Mouse (Mus musculus) cortical plate, adult 2 months (tissue): ENCODE measurements at regions not wholly inside any gene's neighbourhood (a gene's known extent, or its start where the extent isn't known, plus 50 kb on each side); places are given as distances from the start of the nearest gene placed in this dataset.

Experiments
- H3K27ac ChIP-seq: fragments of 200-500 bp; 2 replicates; pipeline ENCODE4 v1.5.1; 2012; ENCODE audit warnings: low read length, control low read depth, inconsistent platforms; ENCODE audit not compliant: insufficient read depth
- H3K4me1 ChIP-seq: fragments of 200-500 bp; 2 replicates; pipeline ENCODE4 v1.6.1; 2011; ENCODE audit warnings: low read length; ENCODE audit not compliant: control insufficient read depth, insufficient read depth
- H3K4me3 ChIP-seq: fragments of 200-500 bp; 2 replicates; pipeline ENCODE4 v1.5.1; 2011; ENCODE audit warnings: mild to moderate bottlenecking, low read length, control low read depth; ENCODE audit not compliant: insufficient read depth
- CTCF ChIP-seq: fragments of 200-500 bp; IDR thresholded peaks from 2 replicates; pipeline ENCODE4 v1.5.1; 2011; ENCODE audit warnings: mild to moderate bottlenecking, control low read depth, low read length; ENCODE audit not compliant: insufficient read depth; ENCODE audit errors: extremely low read depth
- POLR2A ChIP-seq: fragments of 200-500 bp; IDR thresholded peaks from 2 replicates; pipeline ENCODE4 v1.6.1; 2011; ENCODE audit warnings: mild to moderate bottlenecking, low read length, control low read depth; ENCODE audit not compliant: insufficient read depth; ENCODE audit errors: extremely low read depth

DNA sequence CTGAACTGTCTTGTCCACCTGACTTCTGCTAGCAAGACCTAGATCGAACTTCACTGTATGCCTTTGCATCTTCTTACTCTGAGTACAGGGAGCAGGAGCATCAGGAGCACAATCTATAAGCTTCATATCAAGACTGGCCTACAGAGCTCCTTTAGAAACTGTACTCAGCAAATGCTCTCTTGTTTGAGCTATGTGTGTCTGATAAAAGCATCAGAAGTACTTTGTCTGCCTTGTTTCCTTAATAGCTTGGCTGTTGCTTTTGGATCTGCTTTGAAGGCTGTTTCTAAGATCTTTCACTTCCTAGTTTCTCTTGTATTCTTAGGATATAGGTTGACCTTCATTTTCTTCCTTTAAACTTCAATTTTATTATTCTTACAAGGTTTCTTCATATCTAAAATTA is 175.3 kb upstream of the Cypt12 start:
- Histone ChIP-seq H3K27ac (no peak overlapping the region), H3K4me3 (no peak overlapping the region), H3K4me1 (no peaks in the 10 kb centered on the region; the same call in 1 of the 2 replicates)
- TF ChIP-seq POLR2A (no peak), CTCF (no peak)

DNA sequence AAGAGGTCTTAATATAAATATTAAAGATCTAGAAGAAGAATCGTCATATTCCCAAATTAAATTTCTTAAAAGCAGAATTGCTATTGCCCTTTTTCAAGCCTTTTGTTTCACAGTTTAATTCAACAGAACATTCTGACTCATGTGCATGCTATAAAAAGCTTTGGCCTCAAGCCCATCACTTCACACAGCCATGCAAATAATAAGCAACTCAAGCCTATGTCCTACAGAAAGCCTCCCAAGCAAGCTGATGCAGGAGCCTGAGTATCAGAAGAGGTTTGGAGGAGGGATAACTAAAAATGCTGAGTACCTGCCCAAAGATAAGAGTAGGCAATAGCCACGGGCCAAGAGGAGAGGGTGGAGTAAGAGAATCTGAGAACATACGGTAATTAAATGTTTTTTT is 169.1 kb upstream of the Cypt12 start:
- Histone ChIP-seq H3K27ac (no peak overlapping the region), H3K4me3 (no peak overlapping the region), H3K4me1 (peaks cover 1% of the 10 kb centered on the region; the same call in 1 of the 2 replicates)
- TF ChIP-seq POLR2A (no peak), CTCF (no peak)

DNA sequence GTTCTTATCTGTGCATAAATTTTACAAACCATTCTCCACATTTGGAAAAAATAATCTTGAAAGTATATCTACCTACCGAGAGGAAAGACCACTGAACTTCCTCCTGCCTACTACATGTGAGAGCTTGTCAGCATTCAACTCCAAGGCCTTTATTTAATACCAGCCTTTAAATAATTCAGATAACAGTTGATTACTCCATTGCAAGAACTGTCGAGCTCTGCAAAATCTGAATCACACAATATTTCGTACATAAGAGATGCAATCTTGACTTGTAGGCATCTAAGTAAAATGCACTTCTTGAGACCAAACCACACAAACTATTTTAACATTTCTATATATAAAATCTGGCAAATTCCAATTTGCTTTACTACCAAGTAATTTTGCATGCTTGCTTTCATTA is 164.1 kb upstream of the Cypt12 start:
- Histone ChIP-seq H3K27ac (no peak overlapping the region), H3K4me1 (peaks cover 6% of the 10 kb centered on the region), H3K4me3 (no peak overlapping the region)
- TF ChIP-seq CTCF (no peak), POLR2A (no peak)

DNA sequence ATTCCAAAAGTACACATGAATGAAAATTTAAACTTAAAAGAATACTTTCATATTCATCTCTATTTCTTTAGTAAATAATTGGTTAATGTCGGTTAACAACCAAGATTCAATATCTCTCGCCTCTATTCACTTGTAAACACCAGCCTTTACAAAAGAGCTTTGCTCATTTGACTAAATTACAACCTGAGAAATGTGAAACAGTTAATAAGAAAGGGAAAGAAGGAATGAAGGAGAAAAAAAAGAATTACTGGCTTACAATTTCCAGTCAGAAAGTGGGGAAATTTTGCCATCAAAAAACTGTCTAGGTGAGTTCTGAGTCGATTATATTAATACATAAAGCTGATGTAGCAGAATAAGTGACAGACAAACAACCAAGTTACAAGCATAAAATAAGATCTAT is 163.6 kb upstream of the Cypt12 start:
- Histone ChIP-seq H3K4me1 (peaks cover 5% of the 10 kb centered on the region), H3K4me3 (peak overlapping the region; percentile 58; the same call in 1 of the 2 replicates), H3K27ac (no peak overlapping the region)
- TF ChIP-seq CTCF (no peak), POLR2A (no peak)

DNA sequence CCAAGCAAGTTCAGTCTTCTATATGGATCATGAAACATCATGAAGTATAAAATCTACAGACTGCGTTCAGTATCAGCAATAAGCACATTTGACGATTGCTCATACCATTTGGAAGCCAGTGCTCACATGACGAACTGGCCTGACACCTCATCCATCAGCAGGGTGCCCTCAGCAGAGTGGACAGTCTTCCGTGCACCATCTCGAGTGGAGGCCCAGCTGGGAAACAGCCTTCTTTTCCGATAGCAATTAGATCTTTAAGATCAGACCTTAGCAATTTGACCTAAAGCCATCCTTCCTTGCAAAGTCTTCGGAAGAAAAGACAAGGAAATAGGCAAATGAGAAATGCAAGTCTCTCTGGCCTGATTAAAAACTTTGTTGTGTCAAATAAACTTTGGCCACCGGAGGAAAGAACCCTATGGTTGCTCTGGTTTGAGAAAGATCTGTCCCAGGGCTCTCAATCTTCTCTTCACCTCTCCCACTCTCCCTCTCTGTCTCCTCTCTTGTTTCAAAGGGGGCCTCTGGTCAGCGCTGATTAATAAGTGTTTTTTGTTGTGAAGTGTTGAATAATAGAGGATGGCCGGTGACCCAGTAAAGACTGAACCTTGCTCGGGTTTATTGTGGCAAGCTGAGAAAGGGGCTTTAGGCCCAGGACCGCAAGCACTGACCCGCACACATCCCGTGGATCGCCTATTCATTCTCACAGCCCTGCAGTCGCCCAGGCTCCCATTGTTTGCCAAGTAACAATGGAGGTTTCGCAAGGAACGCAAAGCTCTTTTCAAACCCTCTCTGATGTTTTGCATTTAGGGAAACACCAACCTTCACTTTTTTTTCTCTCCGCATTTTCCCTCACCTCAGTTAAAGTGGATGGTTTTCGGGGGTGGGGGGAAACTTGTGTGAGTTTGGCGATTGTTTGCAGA is 162.8 kb upstream of the Cypt12 start:
- H3K4me3 ChIP-seq = peak overlapping the region; percentile 58
- peak overlapping the region; percentile 100 for H3K27ac ChIP-seq
- no peak for TF ChIP-seq POLR2A
- no peak for TF ChIP-seq CTCF

DNA sequence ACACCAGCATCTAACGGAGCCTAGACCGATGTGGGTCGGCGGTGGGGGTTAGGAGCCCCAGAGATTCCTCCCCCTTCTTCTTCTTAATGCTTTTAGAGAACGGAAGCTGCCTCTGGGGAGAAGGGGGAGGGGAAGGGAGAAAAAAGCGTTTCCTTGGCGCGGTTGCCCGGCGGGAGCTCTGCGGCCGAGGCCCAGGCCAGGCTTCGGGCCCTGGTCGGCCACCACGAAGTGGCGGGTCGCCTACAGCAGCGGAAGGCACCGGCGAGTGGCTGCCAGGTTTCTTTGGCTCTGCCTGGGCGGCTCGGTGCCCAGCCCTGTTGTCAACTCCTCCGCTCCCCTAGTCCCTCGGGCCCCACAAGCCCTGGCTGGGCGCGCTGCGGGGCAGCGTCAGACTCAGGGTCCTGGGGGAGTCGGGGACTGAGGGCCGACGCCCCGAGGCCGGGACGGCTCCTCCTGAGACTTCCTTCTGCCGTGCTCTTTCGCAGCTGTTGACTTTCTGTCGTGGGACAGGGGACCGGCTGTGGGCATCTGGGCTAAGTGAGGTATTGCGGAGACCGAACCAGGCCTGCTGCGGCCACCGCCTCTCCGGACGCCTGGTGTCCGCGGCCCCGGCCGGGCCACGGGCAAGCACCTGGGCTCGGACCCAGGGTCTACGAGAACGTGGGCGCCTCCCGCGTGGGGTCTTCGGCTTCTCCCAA is 162.0 kb upstream of the Cypt12 start:
- TF ChIP-seq POLR2A (no peak), CTCF (no peak)
- Histone ChIP-seq H3K27ac (peak overlapping the region; percentile 100), H3K4me3 (peak overlapping the region; percentile 58), H3K4me1 (peaks cover 5% of the 10 kb centered on the region)

More for the DNA sequence above, 162.8 kb upstream of the Cypt12 start:
- peaks cover 5% of the 10 kb centered on the region for H3K4me1 ChIP-seq

DNA sequence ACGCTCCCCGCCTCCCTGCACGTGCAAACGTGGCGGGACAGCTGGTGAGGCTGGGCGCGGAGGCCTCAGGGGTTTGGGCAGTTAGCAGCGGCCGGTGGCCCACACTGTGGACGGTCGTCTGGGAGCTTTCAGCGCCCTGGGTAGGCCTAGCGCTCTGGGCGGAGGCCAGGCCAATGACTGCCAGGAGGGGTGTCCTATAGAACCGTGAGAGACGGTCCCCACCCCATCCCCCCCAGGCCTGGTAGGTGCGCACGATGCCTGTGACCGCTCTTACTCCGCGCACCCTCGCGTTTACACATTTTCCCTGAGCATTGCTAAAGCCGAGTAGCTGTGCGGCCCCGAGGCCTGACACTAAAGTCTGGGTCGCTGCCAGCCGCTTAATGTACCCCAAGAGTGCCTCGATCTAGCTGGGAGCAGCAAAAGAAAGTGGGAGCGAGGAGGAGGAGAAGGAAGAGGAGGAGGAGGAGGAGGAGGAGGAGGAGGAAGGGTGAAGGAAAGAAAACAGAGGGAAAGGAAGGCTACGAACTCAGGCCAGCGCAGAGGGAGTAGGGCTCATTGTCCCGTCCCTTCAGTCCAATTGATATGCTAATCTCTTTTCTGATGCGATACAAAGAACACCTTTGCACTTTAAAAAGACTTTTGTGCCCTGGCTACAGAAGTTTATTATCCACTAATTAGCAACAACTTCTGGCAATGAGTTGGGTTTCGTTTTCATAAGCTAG is 161.3 kb upstream of the Cypt12 start:
- Histone ChIP-seq H3K4me1 (peaks cover 5% of the 10 kb centered on the region), H3K4me3 (peak overlapping the region; percentile 58), H3K27ac (peak overlapping the region; percentile 100)
- no peak for TF ChIP-seq POLR2A
- no peak for TF ChIP-seq CTCF

DNA sequence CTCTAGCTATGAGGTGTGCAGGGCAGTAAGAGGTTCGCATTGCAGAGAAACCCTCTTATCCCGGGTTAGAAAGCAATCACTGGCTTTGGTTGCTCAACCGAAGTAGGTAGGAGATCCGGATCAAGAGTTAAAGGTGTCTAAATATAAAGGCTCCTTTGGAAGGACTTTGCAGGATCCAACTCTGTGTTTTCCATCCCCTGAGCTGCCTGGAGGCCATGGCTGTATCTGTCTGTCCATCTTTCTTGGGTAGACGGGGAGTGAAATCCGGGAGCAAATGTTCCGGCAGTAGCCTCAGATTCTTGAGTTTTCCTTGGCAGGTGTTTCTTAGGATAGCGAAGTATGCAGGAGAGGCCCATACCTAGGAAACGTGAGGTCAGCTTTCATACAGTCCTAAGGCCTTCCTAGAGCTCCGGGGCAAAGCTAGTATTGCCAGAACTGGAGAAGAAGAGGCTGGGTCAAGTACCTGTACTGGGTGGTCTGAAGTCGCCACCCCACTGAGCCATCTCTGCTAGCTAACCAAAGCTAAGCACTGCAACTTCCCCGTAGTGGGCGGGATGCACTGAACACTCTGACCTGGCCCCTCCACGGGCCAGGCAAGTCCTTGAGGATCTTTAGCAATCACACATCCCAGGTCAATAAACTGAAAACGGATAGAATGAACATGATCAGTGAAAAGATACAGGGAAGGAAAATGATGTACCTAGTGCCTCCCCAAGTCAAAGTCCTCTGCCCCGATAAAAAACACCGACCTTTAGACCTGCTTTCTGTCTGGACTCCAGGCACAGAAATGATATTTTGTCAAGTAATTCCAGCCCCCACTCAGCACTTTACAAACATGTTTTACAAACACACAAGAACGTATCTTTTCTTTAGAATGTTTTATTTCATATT is 160.5 kb upstream of the Cypt12 start:
- peak overlapping the region; percentile 58 for H3K4me3 ChIP-seq

DNA sequence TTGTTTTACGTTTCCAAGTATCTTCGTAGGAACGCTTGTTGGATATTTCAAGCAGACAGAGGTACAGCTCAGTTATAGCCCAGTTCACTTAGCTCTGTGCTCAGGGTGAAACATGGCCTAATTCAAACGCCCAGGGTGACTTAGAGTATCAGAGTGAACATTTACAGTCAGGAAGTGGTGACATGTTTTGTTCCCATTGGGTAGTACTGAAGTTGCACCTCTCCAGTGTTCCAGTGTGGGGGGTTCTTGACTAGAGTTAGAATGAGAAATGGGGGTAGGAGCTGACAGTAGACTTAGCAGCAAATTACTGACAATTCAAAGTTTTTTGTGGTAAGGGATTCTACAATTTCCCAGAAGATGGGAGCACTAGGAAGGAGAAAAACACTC is 159.9 kb upstream of the Cypt12 start:
- peak overlapping the region; percentile 100 for H3K27ac ChIP-seq
- no peak for TF ChIP-seq CTCF
- TF ChIP-seq POLR2A = no peak
- peak overlapping the region; percentile 24 for H3K4me3 ChIP-seq
- peaks cover 5% of the 10 kb centered on the region for H3K4me1 ChIP-seq

More for the DNA sequence above, 160.5 kb upstream of the Cypt12 start:
- H3K4me1 ChIP-seq = peaks cover 5% of the 10 kb centered on the region
- peak overlapping the region; percentile 100 for H3K27ac ChIP-seq
- TF ChIP-seq POLR2A (no peak), CTCF (no peak)
